Mouse (Mus musculus) forebrain, embryonic 14.5 days (tissue): ENCODE data around the gene Cyren. TPM values are rescaled to one million over a fixed set of nuclear protein-coding genes. Genes with fewer than 3 reads are reported as not detected.
A peak's percentile ranks its signal among the peaks of the same experiment; 100 is the strongest.

Source experiments
- ATAC-seq: fragments of 200-750 bp; cut with Nextera tagmentation; 2 replicates; pipeline ENCODE4 v1.8.0; 2017; ENCODE audit warnings: mild to moderate bottlenecking, moderate library complexity
- DNase-seq: peaks from one replicate; pipeline ENCODE4 v3.0.0-alpha.2; 2015; ENCODE audit warnings: low spot score
- H3K27ac ChIP-seq: fragments of 300-500 bp; sonication (generic); 2 replicates; pipeline ENCODE4 v1.5.1; 2014; ENCODE audit warnings: low read depth, mild to moderate bottlenecking, control low read depth, low read length, moderate library complexity
- H3K27me3 ChIP-seq: fragments of 300-500 bp; sonication (generic); replicated peaks from 2 replicates; pipeline ENCODE4 v1.6.1; 2014; ENCODE audit warnings: low read length, control low read depth, mixed read lengths; ENCODE audit not compliant: control insufficient read depth, insufficient read depth
- H3K36me3 ChIP-seq: fragments of 300-500 bp; sonication (generic); 2 replicates; pipeline ENCODE4 v1.6.1; 2014; ENCODE audit warnings: low read length, control low read depth; ENCODE audit not compliant: control insufficient read depth, insufficient read depth
- H3K4me1 ChIP-seq: fragments of 300-500 bp; sonication (generic); 2 replicates; pipeline ENCODE4 v1.6.1; 2014; ENCODE audit warnings: antibody characterized with exemption, low read length, control low read depth; ENCODE audit not compliant: control insufficient read depth, insufficient read depth
- H3K4me2 ChIP-seq: fragments of 300-500 bp; sonication (generic); 2 replicates; pipeline ENCODE4 v1.6.1; 2014; ENCODE audit warnings: mild to moderate bottlenecking, control low read depth, low read length
- H3K4me3 ChIP-seq: fragments of 300-500 bp; sonication (generic); 2 replicates; pipeline ENCODE4 v1.5.1; 2014; ENCODE audit warnings: low read depth, low read length, control low read depth
- H3K9ac ChIP-seq: fragments of 300-500 bp; sonication (generic); 2 replicates; pipeline ENCODE4 v1.6.1; 2014; ENCODE audit warnings: mild to moderate bottlenecking, low read length, control low read depth, moderate library complexity
- H3K9me3 ChIP-seq: fragments of 300-500 bp; sonication (generic); replicated peaks from 2 replicates; pipeline ENCODE4 v1.6.1; 2016; ENCODE audit warnings: low read length, control low read depth, mixed read lengths; ENCODE audit not compliant: control insufficient read depth
- WGBS: fragments of 180-500 bp; shearing (Covaris S2); extraction: QIAGEN DNeasy Blood & Tissue Kit; methylation state at CpG from one replicate; pipeline ENCODE4 v1.1.7; 2014; 5-methylcytosine and 5-hydroxymethylcytosine counted together
- polyA plus RNA-seq: library from polyadenylated mRNA; unstranded; fragments of >200 nt; fragmentation: Nextera tagmentation; extraction: Ambion mirVana; gene quantifications from 2 replicates; pipeline ENCODE4 v1.2.1, GENCODE M21; 2014

The Cyren gene
- polyA plus RNA-seq, 1 experiment from 2014 or later = 7.9 TPM

DNA sequence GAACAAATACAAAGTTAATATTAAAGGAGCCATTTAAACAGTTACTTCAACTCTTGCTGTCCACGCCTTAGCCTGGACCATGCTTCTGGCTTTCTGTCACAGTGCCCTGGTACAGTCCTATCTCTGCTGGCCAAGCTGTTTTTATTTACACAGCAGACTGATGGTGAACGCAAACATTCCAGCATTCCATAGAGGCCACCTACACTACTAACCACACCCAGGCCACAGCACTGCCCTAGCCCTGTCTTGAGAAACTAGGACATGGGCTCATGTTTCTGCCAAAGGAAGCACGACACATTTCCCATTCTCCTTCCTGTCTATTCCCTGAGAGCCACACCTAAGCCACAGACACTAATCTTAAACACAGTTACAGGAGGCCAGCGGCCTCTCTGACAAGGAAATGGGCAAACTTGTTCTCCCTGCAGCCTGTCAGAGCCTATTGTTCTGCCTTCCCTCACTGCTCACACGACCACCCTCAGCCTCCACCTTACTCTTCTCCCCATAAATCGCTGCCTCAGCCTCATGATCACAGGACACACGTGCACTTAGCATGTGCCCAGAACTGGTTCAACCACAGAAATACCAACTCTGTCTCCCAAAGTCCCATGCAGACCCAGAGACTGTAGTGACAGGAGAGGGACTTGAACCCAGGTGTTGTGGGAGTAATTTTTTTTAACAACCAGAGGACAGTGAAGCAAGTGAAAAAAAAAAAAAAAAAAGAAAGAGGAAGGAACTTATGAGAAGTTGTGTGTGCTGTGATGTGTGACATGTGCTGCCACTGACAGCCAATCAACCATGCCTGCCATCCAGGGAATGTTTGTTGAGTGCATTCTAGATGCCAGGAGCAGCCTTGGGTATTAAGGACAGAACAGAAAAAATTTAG lies 11.9 kb downstream of the Cyren start:
- Histone ChIP-seq H3K27ac (no peak overlapping the region), H3K4me1 (no peaks in the 10 kb centered on the region), H3K4me3 (no peak overlapping the region), H3K36me3 (no peaks in the 10 kb centered on the region), H3K4me2 (no peak overlapping the region), H3K9ac (no peak overlapping the region), H3K9me3 (no peaks in the 10 kb centered on the region), H3K27me3 (no peaks in the 10 kb centered on the region)
- 77% methylated on average over 7 of the region's 7 CpGs for WGBS
- DNase-seq = no peak
- no peak for ATAC-seq

GRCm38 (mm10) chr6:34865213-34865612 lies 12.6 kb downstream of the Cyren start:
- Histone ChIP-seq H3K36me3 (no peaks in the 10 kb centered on the region), H3K9ac (no peak overlapping the region), H3K4me2 (no peak overlapping the region), H3K27me3 (no peaks in the 10 kb centered on the region), H3K4me3 (no peak overlapping the region), H3K27ac (no peak overlapping the region), H3K9me3 (no peaks in the 10 kb centered on the region), H3K4me1 (no peaks in the 10 kb centered on the region)
- DNase-seq = no peak
- no peak for ATAC-seq
- 68% methylated on average over 5 of the region's 5 CpGs for whole genome bisulfite sequencing

DNA sequence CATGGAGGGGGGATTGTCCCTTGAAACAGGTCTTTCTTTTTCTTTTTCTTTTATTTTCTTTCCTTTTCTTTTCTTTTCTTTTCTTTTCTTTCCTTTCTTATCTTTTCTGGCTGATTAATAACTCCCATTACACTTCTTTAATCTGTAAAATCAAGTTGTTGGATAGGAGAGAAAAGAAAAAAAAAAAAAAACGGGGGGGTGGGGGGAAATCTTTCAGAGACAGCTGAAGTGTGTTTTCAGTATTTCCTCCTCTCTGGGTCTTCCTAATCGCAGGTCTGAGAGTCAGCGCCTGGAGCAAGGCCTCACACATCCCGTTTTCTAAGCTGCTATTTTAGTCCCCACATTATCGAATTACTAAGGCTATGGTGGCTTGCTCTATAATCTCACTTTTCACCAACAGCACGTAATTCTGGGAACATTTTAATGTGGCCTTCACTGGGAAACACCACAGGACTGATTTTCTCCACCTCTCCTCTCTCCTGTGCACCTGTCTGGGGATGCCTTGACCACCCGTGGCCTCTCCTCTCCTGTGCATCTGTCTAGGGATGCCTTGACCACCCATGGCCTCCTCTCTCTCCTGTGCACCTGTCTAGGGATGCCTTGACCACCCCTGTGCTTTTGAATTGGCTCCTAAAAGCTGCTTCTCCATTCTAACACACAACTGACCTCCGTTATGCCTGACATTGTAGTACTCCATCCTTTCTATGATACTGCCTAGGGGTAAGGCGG lies 13.9 kb downstream of the Cyren start:
- H3K4me2 ChIP-seq = no peak overlapping the region
- 79% methylated on average over 9 of the region's 9 CpGs for WGBS
- no peak for ATAC-seq

DNA sequence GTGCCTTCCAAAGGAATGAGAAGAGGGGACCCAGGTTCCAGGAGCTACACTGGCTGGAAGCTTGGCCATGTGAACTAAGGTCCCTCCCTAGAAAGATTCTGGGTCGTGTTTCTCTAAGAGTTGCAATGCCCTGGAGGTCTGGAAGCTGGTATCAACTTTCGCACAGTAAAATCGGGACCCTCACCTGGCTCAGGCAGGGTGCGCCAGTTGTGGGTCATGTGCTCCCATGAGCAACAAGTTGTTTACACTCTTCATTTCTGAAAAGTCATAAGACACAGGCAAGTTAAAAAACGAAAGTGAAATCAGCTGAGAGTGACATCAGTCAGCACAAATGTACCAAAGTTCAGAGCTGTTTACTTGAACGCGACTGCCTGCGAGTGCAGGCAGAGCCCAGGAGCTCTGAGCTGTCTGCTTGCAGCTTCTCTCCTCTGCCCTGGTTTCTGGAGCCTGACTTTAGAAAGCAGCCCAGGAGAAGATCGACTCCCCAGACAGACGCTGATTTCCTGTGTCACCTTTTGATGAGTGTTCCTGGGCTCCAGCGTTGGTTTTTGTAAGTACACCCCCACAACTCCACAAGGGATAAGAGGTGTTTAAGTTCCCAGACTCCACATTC lies 15.0 kb downstream of the Cyren start, which contains the start of gene Tmem140:
Gene Tmem140 (plus strand): TSS at position 356 of the 613 bp plus-strand sequence.
- 72% methylated on average over 11 of the region's 11 CpGs for WGBS
- Histone ChIP-seq H3K4me3 (no peak within 1 kb of the TSS), H3K9me3 (no peaks in the 10 kb centered on the region), H3K4me2 (no peak within 1 kb of the TSS), H3K9ac (no peak within 1 kb of the TSS), H3K36me3 (no peaks in the 10 kb centered on the region), H3K4me1 (no peaks in the 10 kb centered on the region), H3K27me3 (no peaks in the 10 kb centered on the region), H3K27ac (no peak within 1 kb of the TSS)
- no peak for DNase-seq
- ATAC-seq = no peak

More for the DNA sequence above, 13.9 kb downstream of the Cyren start:
- H3K9ac ChIP-seq = no peak overlapping the region
- no peaks in the 10 kb centered on the region for H3K9me3 ChIP-seq
- no peaks in the 10 kb centered on the region for H3K36me3 ChIP-seq
- DNase-seq = no peak
- no peaks in the 10 kb centered on the region for H3K4me1 ChIP-seq
- no peak overlapping the region for H3K4me3 ChIP-seq
- no peaks in the 10 kb centered on the region for H3K27me3 ChIP-seq
- H3K27ac ChIP-seq = no peak overlapping the region

- DNase-seq = no peak
- whole genome bisulfite sequencing = 93% methylated on average over 6 of the region's 6 CpGs
- H3K4me2 ChIP-seq = no peak overlapping the region
- no peaks in the 10 kb centered on the region for H3K4me1 ChIP-seq
- H3K4me3 ChIP-seq = no peak overlapping the region
- no peak overlapping the region for H3K27ac ChIP-seq
- H3K9ac ChIP-seq = no peak overlapping the region
- no peaks in the 10 kb centered on the region for H3K36me3 ChIP-seq
- no peaks in the 10 kb centered on the region for H3K27me3 ChIP-seq
- no peak for ATAC-seq
- no peaks in the 10 kb centered on the region for H3K9me3 ChIP-seq
Observed at GRCm38 (mm10) chr6:34862381-34862780, 15.5 kb downstream of the Cyren start.

- ATAC-seq (no peak), DNase-seq (no peak)
- Histone ChIP-seq H3K4me1 (no peaks in the 10 kb centered on the region), H3K27ac (no peak overlapping the region), H3K4me2 (no peak overlapping the region), H3K27me3 (no peaks in the 10 kb centered on the region), H3K9me3 (no peaks in the 10 kb centered on the region), H3K9ac (no peak overlapping the region), H3K36me3 (no peaks in the 10 kb centered on the region), H3K4me3 (no peak overlapping the region)
- 93% methylated on average over 11 of the region's 11 CpGs for WGBS
Observed at GRCm38 (mm10) chr6:34861546-34862053, 16.3 kb downstream of the Cyren start.

GRCm38 (mm10) chr6:34832352-34832751 lies 45.5 kb downstream of the Cyren start:
- Histone ChIP-seq H3K4me3 (no peak overlapping the region), H3K27ac (no peak overlapping the region), H3K4me1 (no peaks in the 10 kb centered on the region), H3K27me3 (no peaks in the 10 kb centered on the region), H3K9ac (no peak overlapping the region), H3K36me3 (no peaks in the 10 kb centered on the region), H3K9me3 (no peaks in the 10 kb centered on the region), H3K4me2 (no peak overlapping the region)
- WGBS = 96% methylated on average over 5 of the region's 5 CpGs
- ATAC-seq = no peak
- DNase-seq = no peak

- H3K4me3 ChIP-seq = no peak overlapping the region
- H3K4me2 ChIP-seq = no peak overlapping the region
- DNase-seq (peak; percentile 16), ATAC-seq (no peak)
- no peaks in the 10 kb centered on the region for H3K4me1 ChIP-seq
- no peaks in the 10 kb centered on the region for H3K36me3 ChIP-seq
- no peaks in the 10 kb centered on the region for H3K27me3 ChIP-seq
- no peak overlapping the region for H3K27ac ChIP-seq
- H3K9ac ChIP-seq = no peak overlapping the region
- no peaks in the 10 kb centered on the region for H3K9me3 ChIP-seq
Observed at GRCm38 (mm10) chr6:34824406-34824805, 53.5 kb downstream of the Cyren start.
